Mouse (Mus musculus): ENCODE data around the gene Gm10961. TPM values are rescaled to one million over a fixed set of nuclear protein-coding genes. Genes with fewer than 3 reads are reported as not detected.
A peak's percentile ranks its signal among the peaks of the same experiment; 100 is the strongest.

Gene Gm10961
- not detected in 2 replicates for polyA plus RNA-seq (2015; fragmentation: Nextera tagmentation; extraction: Ambion mirVana)

DNA sequence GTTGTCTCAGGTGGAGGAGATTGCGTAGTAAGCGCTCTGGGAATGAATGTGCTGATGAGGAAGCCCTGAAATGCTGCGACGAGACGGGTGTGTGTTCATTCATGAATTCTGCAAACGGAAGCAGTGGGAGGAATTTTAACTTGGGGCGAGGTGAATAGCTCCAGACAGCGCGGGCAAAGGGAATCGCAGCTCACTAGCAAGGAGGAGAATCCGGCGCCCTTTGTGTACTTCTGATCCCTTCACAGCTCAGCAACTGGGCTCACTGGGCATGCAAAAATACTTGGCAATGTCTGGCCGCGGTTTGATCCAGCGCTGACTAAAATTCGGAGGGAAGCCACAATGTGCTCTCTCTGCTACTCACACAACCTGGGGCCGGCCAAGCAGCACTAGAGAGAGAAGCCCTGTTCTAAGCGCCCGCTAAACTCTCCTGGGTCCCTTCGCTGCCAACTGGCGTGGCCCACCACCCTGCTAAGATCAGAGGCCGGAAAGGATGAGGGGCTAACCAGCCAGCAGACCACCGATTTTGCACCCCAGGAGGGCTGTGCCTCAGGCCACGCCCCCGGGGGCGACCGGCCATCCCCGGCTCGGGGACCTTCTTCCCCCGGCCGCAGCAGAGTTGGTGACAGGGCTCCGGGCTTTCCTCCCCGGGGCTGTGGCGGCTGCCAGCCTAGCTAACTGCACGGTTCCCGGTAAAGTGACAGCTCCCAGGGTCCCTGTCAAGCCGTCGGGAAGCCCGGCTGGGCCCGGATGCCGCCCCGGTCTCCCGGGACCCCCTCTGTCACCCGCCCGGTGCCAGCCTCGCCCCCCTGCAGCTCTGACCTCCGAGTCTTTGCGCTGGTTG is at the start of gene Gm10961:
Gene Gm10961 (plus strand): TSS at position 641 of the 841 bp plus-strand sequence.
- peak; percentile 79 for ATAC-seq (ENCODE audit: low FRiP score, low read depth)
- peaks cover 11% of the 10 kb centered on the region for H3K4me1 ChIP-seq
- WGBS: 1% methylated on average over 48 of the region's 48 CpGs
- H3K27me3 ChIP-seq: no peaks in the 10 kb centered on the region
- peak within 1 kb of the TSS; percentile 84 for H3K4me2 ChIP-seq (replicated peaks)
- H3K9ac ChIP-seq: peak within 1 kb of the TSS; percentile 98
- H3K36me3 ChIP-seq: peaks cover 30% of the 10 kb centered on the region
- peak within 1 kb of the TSS; percentile 93 for H3K27ac ChIP-seq
- H3K4me3 ChIP-seq: peak within 1 kb of the TSS; percentile 98
- H3K9me3 ChIP-seq: no peaks in the 10 kb centered on the region

DNA sequence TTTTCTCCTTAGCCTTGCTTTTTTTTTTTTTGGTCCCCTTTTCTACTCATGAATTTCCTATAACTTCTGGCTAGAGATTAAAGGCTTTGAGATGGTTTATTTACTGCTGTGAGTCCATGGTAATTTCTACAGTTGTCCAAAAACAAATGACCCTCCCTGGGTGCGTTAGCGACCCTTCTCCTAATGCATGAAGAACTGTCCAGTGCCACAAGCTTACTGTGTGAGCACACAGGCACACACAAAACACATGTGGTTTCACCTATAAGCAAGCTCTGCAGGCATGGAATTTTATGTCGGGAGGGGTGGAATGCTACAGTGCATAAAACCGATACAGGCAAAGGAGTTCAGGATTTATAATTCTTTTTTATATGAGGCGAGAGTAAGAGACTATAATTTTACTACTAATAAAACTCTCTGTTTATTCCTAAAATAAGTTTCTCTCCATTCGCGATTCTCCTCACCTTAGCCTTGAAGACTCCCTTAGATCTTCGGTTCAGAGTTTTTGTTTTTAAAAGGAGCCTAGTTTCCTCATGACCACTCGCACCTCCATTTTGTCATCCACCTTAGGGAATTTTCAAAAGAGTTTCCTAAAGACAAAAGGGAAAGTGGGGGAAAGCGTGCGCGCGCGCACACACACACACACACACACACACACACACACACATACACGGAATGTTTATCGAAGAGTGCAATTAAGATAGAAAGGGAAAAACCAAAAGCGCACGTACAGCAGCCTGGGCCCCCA is 48.8 kb upstream of the Gm10961 start:
- no peaks in the 10 kb centered on the region for H3K9me3 ChIP-seq
- peaks cover 85% of the 10 kb centered on the region for H3K27me3 ChIP-seq
- peak overlapping the region; percentile 49 for H3K4me3 ChIP-seq
- H3K9ac ChIP-seq: peak overlapping the region; percentile 58
- 1% methylated on average over 18 of the region's 18 CpGs for WGBS
- ATAC-seq (ENCODE audit: low FRiP score, low read depth): no peak
- peak overlapping the region; percentile 83 for H3K4me2 ChIP-seq (replicated peaks)
- H3K4me1 ChIP-seq: peaks cover 56% of the 10 kb centered on the region
- H3K36me3 ChIP-seq: no peaks in the 10 kb centered on the region
- H3K27ac ChIP-seq: no peak overlapping the region

DNA sequence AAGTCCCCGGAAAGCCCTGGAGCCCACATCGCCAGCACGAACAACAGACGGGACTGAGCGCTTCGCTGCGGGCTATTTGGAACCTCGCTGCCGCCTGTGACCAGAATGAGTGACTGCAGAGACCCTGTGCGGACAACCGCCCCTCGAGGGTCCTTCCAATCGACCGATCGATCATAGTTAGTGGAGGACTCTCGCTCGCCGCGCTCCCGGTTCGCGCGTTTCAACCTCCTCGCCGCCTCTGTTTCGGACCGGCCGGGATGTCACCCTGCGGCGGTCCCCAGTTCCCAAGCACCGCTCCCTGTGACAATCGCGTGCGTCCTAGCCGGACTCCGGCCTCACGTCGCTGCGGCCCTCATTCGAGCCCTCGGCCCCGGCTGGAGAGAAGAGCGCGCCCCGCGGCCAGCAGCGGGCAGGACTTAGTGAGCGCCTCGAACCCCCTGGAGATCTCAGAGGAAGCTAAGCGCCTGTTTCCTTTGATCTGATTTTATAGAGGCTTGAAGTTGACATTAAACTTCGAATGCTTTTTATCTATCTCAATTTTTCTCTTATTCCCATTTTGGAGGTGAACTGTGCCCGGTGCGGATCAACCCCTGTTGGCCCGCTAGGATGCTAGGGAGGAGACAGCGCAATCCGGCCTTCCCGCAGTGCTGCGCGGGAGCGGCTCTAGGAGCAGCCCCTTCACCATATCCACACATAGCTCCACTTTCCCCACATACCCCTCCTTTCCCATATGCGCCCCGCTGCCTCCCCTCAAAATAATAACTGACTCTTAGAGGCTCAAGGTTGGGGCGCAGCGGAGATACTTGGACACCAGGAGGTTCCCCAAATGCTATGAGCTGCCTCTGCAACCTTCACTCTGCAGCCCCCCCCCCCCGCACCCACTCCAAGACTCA is 48.0 kb upstream of the Gm10961 start:
- ATAC-seq (ENCODE audit: low FRiP score, low read depth): no peak
- Histone ChIP-seq H3K4me3 (peak overlapping the region; percentile 49), H3K4me2 (replicated peaks) (peak overlapping the region; percentile 83), H3K4me1 (peaks cover 56% of the 10 kb centered on the region), H3K36me3 (no peaks in the 10 kb centered on the region), H3K9me3 (no peaks in the 10 kb centered on the region), H3K9ac (peak overlapping the region; percentile 58), H3K27ac (no peak overlapping the region), H3K27me3 (peaks cover 93% of the 10 kb centered on the region)
- under 1% methylated on average over 65 of the region's 65 CpGs for WGBS

DNA sequence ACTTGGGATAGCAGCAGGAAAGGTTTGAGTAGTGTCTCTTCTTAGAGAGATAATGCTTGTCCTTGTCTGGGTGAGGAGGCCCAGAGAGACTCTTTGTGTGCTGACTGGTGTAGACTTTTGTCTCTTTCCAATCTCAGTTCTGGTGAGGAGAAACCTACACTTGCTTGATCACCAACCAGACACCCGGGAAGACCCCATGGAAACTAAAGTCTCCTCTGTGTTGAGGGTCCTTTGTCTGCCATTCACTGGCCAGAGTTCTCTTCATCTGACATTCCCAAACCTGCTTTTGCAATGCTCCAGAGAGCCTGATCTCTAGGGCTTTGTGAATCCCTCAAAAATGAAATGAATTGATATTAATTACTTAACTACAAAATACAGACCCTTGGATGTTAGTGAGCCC is 47.2 kb upstream of the Gm10961 start:
- H3K4me3 ChIP-seq: no peak overlapping the region
- H3K4me2 ChIP-seq (replicated peaks): no peak overlapping the region
- H3K27ac ChIP-seq: no peak overlapping the region
- 16% methylated on average over 1 of the region's 1 CpGs for WGBS
- no peaks in the 10 kb centered on the region for H3K9me3 ChIP-seq
- peaks cover 56% of the 10 kb centered on the region for H3K4me1 ChIP-seq
- H3K9ac ChIP-seq: no peak overlapping the region
- no peaks in the 10 kb centered on the region for H3K36me3 ChIP-seq
- peaks cover 96% of the 10 kb centered on the region for H3K27me3 ChIP-seq
- no peak for ATAC-seq (ENCODE audit: low FRiP score, low read depth)

DNA sequence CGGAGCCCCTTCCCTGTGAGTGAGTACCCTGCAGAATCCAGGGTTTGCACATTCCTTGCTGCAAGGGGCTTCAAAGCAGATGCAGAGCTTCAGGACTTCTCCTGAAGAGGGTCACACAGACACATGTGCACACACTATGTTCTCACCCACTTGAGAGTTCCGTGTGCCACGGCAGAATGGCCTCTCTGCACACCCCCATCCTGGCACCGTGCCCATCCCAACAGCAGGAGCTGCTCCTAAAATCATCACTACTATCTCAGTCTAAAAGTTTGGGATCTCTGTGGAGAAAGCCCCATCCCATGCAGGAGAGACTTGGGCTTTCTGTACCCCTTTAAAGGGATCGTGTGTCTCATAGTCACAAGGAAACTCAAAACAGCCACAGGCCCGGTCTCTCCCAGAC is 44.6 kb upstream of the Gm10961 start:
- Histone ChIP-seq H3K9me3 (no peaks in the 10 kb centered on the region), H3K4me2 (replicated peaks) (no peak overlapping the region), H3K4me1 (peaks cover 43% of the 10 kb centered on the region), H3K36me3 (no peaks in the 10 kb centered on the region), H3K4me3 (no peak overlapping the region), H3K9ac (no peak overlapping the region), H3K27ac (no peak overlapping the region), H3K27me3 (peaks cover 87% of the 10 kb centered on the region)
- 56% methylated on average over 6 of the region's 6 CpGs for WGBS
- ATAC-seq (ENCODE audit: low FRiP score, low read depth): no peak

DNA sequence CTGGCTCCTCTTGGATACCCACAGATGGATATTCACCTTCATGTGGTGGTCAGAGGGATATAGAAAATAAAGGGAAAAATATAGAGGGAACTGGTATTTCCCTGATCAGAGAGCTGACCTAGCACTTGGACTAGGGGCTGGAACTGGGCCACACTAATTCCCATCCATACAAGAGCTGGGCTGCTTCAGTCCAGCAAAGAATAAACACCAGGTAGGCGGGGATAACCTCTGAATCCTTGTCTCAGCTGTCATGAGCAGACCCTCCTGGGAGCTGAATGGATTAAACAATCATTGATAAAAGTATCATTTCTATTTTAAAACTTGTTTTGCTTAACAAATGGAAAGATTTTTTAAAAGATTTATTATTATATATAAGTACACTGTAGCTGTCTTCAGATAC is 39.5 kb upstream of the Gm10961 start:
- Histone ChIP-seq H3K4me1 (peaks cover 30% of the 10 kb centered on the region), H3K36me3 (no peaks in the 10 kb centered on the region), H3K27me3 (peaks cover 80% of the 10 kb centered on the region), H3K9me3 (no peaks in the 10 kb centered on the region), H3K4me2 (replicated peaks) (no peak overlapping the region), H3K27ac (no peak overlapping the region), H3K4me3 (no peak overlapping the region), H3K9ac (no peak overlapping the region)
- WGBS: 75% methylated on average over 1 of the region's 1 CpGs
- no peak for ATAC-seq (ENCODE audit: low FRiP score, low read depth)

DNA sequence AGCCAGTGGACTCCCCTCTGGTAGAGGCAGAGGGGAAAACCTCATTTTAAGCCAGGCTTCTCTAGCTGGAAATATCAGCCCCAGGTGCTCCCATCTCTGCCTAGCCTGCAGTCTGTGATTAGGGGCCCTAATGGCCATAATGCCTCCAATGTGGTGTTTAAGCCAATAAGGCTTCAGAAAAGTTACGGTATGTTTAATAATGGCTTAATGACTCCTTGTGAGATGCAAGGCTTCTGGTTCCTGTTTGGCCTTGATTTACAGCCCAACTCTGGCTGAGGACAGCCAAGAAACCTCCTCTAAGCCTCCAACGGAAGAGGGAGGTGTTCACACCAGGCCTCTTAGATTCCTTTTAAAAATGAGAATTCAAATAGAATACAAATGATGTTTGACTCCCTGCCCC is 37.5 kb upstream of the Gm10961 start:
- Histone ChIP-seq H3K36me3 (no peaks in the 10 kb centered on the region), H3K4me3 (no peak overlapping the region), H3K9me3 (no peaks in the 10 kb centered on the region), H3K4me2 (replicated peaks) (peak overlapping the region; percentile 86; the same call in 1 of the 2 replicates), H3K27me3 (peaks cover 74% of the 10 kb centered on the region), H3K27ac (no peak overlapping the region), H3K9ac (no peak overlapping the region), H3K4me1 (peaks cover 45% of the 10 kb centered on the region)
- ATAC-seq (ENCODE audit: low FRiP score, low read depth): no peak
- WGBS: 9% methylated on average over 2 of the region's 2 CpGs

DNA sequence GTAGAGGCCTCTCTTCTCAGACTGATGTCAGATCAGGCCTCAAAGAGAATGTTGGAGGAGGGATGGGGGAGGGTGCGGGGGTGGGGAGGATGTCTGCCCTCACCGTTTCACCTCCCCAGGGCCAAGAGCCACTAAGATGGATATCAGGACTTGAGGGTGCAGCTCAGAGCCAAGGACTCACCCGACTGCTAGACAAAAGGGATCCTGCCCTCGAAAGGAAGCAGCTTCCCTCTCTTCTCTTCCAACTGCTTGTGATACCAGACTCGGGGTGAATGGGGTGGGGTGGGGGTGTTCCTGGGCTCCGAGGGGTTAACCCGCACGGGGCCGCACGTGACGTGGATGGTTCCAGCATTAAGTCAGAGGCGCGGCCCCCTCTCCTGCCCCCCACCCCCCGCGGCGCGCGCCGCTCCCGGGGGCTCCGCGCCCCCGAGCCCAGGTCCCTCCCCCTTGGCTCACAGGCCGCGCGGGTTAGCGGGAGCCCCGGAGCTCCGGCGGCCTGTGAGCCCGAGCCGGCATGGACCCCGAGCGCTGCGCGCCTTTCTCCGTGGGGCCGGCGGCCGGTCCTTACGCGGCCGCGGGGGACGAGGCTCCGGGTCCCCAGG is 36.4 kb upstream of the Gm10961 start, which contains the start of gene Alx3:
Gene Alx3 (plus strand): TSS at position 370 of the 602 bp plus-strand sequence.
- Histone ChIP-seq H3K27me3 (peaks cover 76% of the 10 kb centered on the region), H3K36me3 (no peaks in the 10 kb centered on the region), H3K4me3 (peak within 1 kb of the TSS; percentile 54), H3K4me2 (replicated peaks) (peak within 1 kb of the TSS; percentile 86), H3K9ac (peak within 1 kb of the TSS; percentile 72), H3K9me3 (no peaks in the 10 kb centered on the region), H3K27ac (0 out of 2 replicates have a peak within 1 kb of the TSS, but pooled peaks have one; percentile 28), H3K4me1 (peaks cover 51% of the 10 kb centered on the region)
- ATAC-seq (ENCODE audit: low FRiP score, low read depth): peak; percentile 37
- under 1% methylated on average over 26 of the region's 46 CpGs for WGBS

DNA sequence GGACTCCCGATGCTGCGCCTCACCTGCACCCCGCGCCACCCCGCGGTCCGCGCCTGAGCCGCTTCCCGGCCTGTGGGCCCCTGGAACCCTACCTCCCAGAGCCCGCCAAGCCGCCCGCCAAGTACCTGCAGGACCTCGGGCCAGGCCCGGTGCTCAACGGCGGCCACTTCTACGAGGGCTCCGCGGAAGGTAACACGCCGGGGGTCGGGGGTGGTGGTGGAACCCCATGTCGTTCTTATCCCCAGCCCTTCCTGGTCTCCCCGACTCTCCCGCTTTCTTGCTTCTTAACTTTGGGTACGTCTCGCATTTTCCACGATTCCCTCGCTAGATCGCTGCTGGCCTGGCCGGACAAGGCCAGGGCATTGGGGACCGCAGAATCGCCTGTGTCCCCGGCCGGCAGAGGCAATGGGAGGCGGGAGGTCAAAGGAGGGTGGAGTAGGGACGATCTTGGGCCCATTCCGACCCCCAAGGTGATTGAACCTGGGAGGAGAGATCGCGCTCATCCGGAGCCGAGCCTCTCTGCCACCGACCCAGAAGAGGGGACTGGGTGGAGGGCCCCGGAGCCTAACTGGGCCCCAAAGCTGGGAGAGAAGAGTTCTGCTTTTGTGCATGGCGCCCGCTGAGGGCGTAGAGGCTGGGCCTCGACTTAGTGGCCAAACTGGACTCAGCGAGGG is 35.7 kb upstream of the Gm10961 start:
- H3K9me3 ChIP-seq: no peaks in the 10 kb centered on the region
- peaks cover 76% of the 10 kb centered on the region for H3K27me3 ChIP-seq
- peak overlapping the region; percentile 86 for H3K4me2 ChIP-seq (replicated peaks)
- H3K27ac ChIP-seq: 0 out of 2 replicates have a peak overlapping the region, but pooled peaks have one; percentile 28
- under 1% methylated on average over 50 of the region's 50 CpGs for WGBS
- ATAC-seq (ENCODE audit: low FRiP score, low read depth): peak; percentile 49
- peaks cover 56% of the 10 kb centered on the region for H3K4me1 ChIP-seq
- no peaks in the 10 kb centered on the region for H3K36me3 ChIP-seq
- H3K4me3 ChIP-seq: peak overlapping the region; percentile 54
- H3K9ac ChIP-seq: peak overlapping the region; percentile 72

DNA sequence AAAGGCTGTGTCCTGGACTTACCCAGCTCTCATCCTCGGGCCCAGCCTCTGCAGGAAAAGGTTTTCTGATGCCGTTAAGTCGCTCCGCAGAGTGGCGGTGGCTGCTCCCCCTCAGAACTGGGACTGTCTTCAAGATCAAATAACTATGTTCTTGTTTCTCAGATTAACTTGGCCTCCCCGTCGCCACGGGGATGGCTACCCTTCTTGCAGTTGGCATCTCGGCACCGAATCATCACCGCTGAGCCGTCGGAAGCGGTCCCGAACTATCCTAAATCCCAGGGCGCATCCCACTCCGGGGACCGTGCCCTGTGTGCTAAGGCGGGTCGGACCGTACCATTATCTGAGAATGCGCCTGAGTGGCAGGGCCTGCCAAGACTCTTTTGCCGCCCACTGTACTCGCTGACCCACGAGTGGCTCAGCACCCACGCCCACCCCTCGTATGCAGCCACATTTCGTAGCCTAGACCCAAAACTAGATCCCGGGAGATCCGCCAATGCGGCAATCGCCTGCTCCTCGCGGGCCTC is 35.1 kb upstream of the Gm10961 start:
- WGBS: under 1% methylated on average over 34 of the region's 34 CpGs
- peak overlapping the region; percentile 72 for H3K9ac ChIP-seq
- H3K4me1 ChIP-seq: peaks cover 56% of the 10 kb centered on the region
- ATAC-seq (ENCODE audit: low FRiP score, low read depth): no peak; the same call in 1 of the 2 replicates
- peak overlapping the region; percentile 54 for H3K4me3 ChIP-seq
- H3K27ac ChIP-seq: no peak overlapping the region
- no peaks in the 10 kb centered on the region for H3K9me3 ChIP-seq
- H3K36me3 ChIP-seq: no peaks in the 10 kb centered on the region
- H3K4me2 ChIP-seq (replicated peaks): peak overlapping the region; percentile 86
- H3K27me3 ChIP-seq: peaks cover 77% of the 10 kb centered on the region
